Mouse (Mus musculus) hindbrain, embryonic 16.5 days (tissue): Measurements from ENCODE around the gene Cwc22. TPM values are rescaled to one million over a fixed set of nuclear protein-coding genes. Genes with fewer than 3 reads are reported as not detected.

Experiments
- ATAC-seq: fragments of 200-750 bp; cut with Nextera tagmentation; 2 replicates; pipeline ENCODE4 v1.8.0; 2017; ENCODE audit warnings: moderate TSS enrichment, moderate library complexity
- H3K27ac ChIP-seq: fragments of 300-500 bp; sonication (generic); 2 replicates; pipeline ENCODE4 v1.5.1; 2014; ENCODE audit warnings: low read depth, mild to moderate bottlenecking, control low read depth, low read length, moderate library complexity
- H3K27me3 ChIP-seq: fragments of 300-500 bp; sonication (generic); replicated peaks from 2 replicates; pipeline ENCODE4 v1.6.1; 2014; ENCODE audit warnings: low read length; ENCODE audit not compliant: control insufficient read depth, insufficient read depth
- H3K36me3 ChIP-seq: fragments of 300-500 bp; sonication (generic); 2 replicates; pipeline ENCODE4 v1.6.1; 2014; ENCODE audit warnings: mild to moderate bottlenecking, low read length, moderate library complexity, mixed read lengths; ENCODE audit not compliant: control insufficient read depth, insufficient read depth
- H3K4me1 ChIP-seq: fragments of 300-500 bp; sonication (generic); 2 replicates; pipeline ENCODE4 v1.6.1; 2014; ENCODE audit warnings: low read depth, low read length; ENCODE audit not compliant: control insufficient read depth, insufficient read depth
- H3K4me2 ChIP-seq: fragments of 300-500 bp; sonication (generic); 2 replicates; pipeline ENCODE4 v1.6.1; 2014; ENCODE audit warnings: mild to moderate bottlenecking, low read length, control low read depth, moderate library complexity
- H3K4me3 ChIP-seq: fragments of 300-500 bp; sonication (generic); 2 replicates; pipeline ENCODE4 v1.5.1; 2014; ENCODE audit warnings: mild to moderate bottlenecking, low read length, control low read depth, moderate library complexity
- H3K9ac ChIP-seq: fragments of 300-500 bp; sonication (generic); 2 replicates; pipeline ENCODE4 v1.6.1; 2014; ENCODE audit warnings: low read depth, mild to moderate bottlenecking, control low read depth, low read length, moderate library complexity
- H3K9me3 ChIP-seq: fragments of 300-500 bp; sonication (generic); 2 replicates; pipeline ENCODE4 v1.6.1; 2014; ENCODE audit warnings: mild to moderate bottlenecking, low read length, moderate library complexity; ENCODE audit not compliant: control insufficient read depth
- WGBS: fragments of 180-500 bp; shearing (Covaris S2); extraction: QIAGEN DNeasy Blood & Tissue Kit; methylation state at CpG from one replicate; pipeline ENCODE4 v1.1.7; 2014; 5-methylcytosine and 5-hydroxymethylcytosine counted together
- polyA plus RNA-seq: library from polyadenylated mRNA; unstranded; fragments of >200 nt; fragmentation: Nextera tagmentation; extraction: Ambion mirVana; gene quantifications from 2 replicates; pipeline ENCODE4 v1.2.1, GENCODE M21; 2015

The Cwc22 gene
- polyA plus RNA-seq, 1 experiment from 2014 or later = 18.7 TPM

DNA sequence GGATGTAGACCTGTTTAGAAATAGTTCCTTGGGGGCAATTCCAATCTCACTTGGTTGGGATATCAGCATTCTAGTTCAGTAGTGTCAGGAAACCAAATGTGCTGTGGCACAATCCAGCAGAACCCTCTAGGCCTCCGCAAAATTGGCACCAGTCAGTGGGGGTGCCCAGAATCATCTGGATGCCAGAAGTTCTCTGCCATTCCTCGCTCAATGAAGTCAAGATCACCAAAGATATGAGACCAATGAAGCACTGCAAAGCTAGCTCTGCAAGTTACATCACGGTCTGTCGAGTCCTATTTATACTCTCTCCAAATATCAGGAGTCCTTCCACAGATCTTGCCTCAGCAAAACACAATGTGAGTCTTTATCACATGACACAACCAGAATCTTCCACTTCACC is 35.7 kb upstream of the Cwc22 start:
- no peak overlapping the region for H3K4me3 ChIP-seq

DNA sequence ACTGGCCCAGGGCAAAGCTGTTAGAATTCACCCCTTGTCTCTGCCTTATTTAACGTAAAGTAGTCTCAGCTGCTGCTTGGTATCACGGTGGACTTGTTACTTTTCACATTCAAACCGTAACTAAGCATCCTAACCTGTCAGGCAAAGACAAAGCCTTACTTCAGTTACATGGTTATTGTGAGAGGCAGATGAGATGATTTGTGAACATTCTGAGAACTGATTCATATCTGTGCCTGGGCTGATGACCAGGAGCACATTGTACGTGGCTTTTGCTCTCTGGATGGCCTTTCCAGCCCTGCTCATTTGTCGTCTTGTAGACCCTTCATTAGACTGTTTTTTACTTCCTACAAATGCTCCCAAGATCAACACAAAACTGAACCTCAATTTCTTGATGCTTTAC is 34.5 kb upstream of the Cwc22 start:
- Histone ChIP-seq H3K4me1 (no peaks in the 10 kb centered on the region), H3K36me3 (no peaks in the 10 kb centered on the region), H3K4me2 (no peak overlapping the region), H3K9me3 (peaks cover 4% of the 10 kb centered on the region; the same call in 1 of the 2 replicates), H3K4me3 (no peak overlapping the region), H3K27me3 (no peaks in the 10 kb centered on the region), H3K27ac (no peak overlapping the region), H3K9ac (no peak overlapping the region)
- 90% methylated on average over 5 of the region's 5 CpGs for WGBS
- ATAC-seq = no peak

More for the DNA sequence above, 35.7 kb upstream of the Cwc22 start:
- no peak overlapping the region for H3K4me2 ChIP-seq
- no peaks in the 10 kb centered on the region for H3K4me1 ChIP-seq
- no peak for ATAC-seq
- H3K27me3 ChIP-seq = no peaks in the 10 kb centered on the region
- WGBS = 97% methylated on average over 4 of the region's 4 CpGs
- H3K36me3 ChIP-seq = no peaks in the 10 kb centered on the region
- peaks cover 4% of the 10 kb centered on the region; the same call in 1 of the 2 replicates for H3K9me3 ChIP-seq
- H3K27ac ChIP-seq = no peak overlapping the region
- no peak overlapping the region for H3K9ac ChIP-seq

GRCm38 (mm10) chr2:77979519-77979918 is 33.3 kb upstream of the Cwc22 start:
- WGBS = 93% methylated on average over 2 of the region's 2 CpGs
- Histone ChIP-seq H3K27me3 (no peaks in the 10 kb centered on the region), H3K4me1 (no peaks in the 10 kb centered on the region), H3K9me3 (peaks cover 4% of the 10 kb centered on the region; the same call in 1 of the 2 replicates), H3K4me3 (no peak overlapping the region), H3K4me2 (no peak overlapping the region), H3K9ac (no peak overlapping the region), H3K27ac (no peak overlapping the region), H3K36me3 (no peaks in the 10 kb centered on the region)
- ATAC-seq = no peak

- no peak overlapping the region for H3K4me3 ChIP-seq
- no peak overlapping the region for H3K4me2 ChIP-seq
- ATAC-seq = no peak
- no peak overlapping the region for H3K27ac ChIP-seq
- H3K9ac ChIP-seq = no peak overlapping the region
- peaks cover 4% of the 10 kb centered on the region; the same call in 1 of the 2 replicates for H3K9me3 ChIP-seq
- H3K4me1 ChIP-seq = no peaks in the 10 kb centered on the region
- no peaks in the 10 kb centered on the region for H3K27me3 ChIP-seq
- 86% methylated on average over 8 of the region's 8 CpGs for WGBS
- no peaks in the 10 kb centered on the region for H3K36me3 ChIP-seq
Observed at GRCm38 (mm10) chr2:77979081-77979480, 32.9 kb upstream of the Cwc22 start.

DNA sequence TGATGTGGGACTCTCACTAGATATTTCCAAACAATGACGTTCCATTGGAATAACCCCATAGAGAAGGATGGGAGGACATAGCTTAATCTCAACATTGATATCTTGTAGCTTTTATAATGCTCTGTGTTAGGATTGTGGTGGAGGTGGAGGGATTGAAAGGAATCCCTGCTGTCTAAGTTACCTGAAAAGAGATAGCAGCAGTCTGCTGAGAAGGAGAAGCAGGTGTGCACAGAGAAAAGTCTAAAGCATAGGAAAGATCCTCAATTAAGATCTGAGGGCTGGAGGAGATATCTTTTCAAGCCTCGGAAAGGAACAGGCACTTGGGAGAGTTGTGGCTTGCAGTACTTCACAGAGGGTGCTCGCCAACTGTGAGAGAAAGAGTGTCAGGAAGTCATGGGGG is 32.1 kb upstream of the Cwc22 start:
- H3K4me2 ChIP-seq = no peak overlapping the region
- H3K9me3 ChIP-seq = peaks cover 4% of the 10 kb centered on the region; the same call in 1 of the 2 replicates
- WGBS = 89% methylated on average over 3 of the region's 3 CpGs
- H3K36me3 ChIP-seq = no peaks in the 10 kb centered on the region
- no peaks in the 10 kb centered on the region for H3K4me1 ChIP-seq
- H3K9ac ChIP-seq = no peak overlapping the region
- no peaks in the 10 kb centered on the region for H3K27me3 ChIP-seq
- no peak for ATAC-seq
- no peak overlapping the region for H3K27ac ChIP-seq
- no peak overlapping the region for H3K4me3 ChIP-seq

DNA sequence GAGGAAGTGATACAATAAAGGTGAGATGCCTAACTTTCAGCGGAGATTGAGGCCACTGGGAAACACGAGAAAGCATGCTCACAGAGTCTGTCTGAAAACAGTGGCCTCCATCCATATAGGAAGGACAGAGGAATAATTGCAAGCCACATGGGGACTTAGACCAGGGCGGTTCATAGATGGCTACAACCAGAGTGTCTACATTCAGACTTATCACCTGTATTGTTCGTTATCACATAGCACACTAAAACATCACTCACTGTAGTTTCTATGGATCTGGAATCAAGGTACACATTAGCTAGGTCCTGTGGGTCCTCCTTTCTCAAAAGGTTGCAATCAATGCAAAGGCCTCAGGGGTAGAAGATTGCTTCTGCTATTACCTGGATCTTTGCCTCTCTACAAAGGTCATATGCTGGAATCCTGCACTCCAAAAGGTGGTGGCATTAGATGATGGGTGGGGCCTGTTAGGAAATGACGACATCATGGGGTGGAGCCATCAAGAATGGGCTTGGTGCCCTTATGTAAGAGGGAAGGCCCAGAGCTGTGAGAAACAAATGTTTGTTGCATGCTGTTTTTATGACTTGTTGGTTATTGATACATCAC is 30.2 kb upstream of the Cwc22 start:
- WGBS = 90% methylated on average over 5 of the region's 5 CpGs
- H3K4me2 ChIP-seq = no peak overlapping the region
- ATAC-seq = no peak
- no peaks in the 10 kb centered on the region for H3K27me3 ChIP-seq
- no peak overlapping the region for H3K9ac ChIP-seq
- H3K36me3 ChIP-seq = no peaks in the 10 kb centered on the region
- no peak overlapping the region for H3K27ac ChIP-seq
- H3K4me3 ChIP-seq = no peak overlapping the region
- H3K9me3 ChIP-seq = no peaks in the 10 kb centered on the region
- H3K4me1 ChIP-seq = no peaks in the 10 kb centered on the region

- Histone ChIP-seq H3K4me1 (no peaks in the 10 kb centered on the region), H3K4me3 (no peak overlapping the region), H3K4me2 (no peak overlapping the region), H3K27ac (no peak overlapping the region), H3K9ac (no peak overlapping the region), H3K9me3 (no peaks in the 10 kb centered on the region), H3K36me3 (no peaks in the 10 kb centered on the region), H3K27me3 (no peaks in the 10 kb centered on the region)
- no peak for ATAC-seq
- WGBS = 69% methylated on average over 4 of the region's 4 CpGs
Observed at GRCm38 (mm10) chr2:77975606-77976005, 29.4 kb upstream of the Cwc22 start.

DNA sequence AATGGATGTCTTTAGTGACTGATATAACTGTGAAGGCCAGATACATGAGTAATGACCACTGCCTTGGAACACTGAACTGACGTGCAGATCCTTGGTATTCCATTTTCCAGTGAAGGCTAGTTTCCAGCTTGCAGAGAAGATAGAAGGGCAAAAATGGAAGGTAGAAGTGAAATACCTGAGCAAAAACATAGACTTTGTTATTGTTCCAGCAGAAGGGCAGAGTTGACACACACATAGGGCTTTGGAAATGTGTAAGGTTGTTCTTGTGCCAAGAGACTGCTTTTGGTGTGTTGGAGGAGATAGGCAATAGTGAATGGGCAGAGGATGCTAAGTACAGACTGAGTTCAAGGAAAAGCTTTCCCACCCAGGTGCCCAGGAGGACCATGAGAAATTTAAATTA is 28.8 kb upstream of the Cwc22 start:
- Histone ChIP-seq H3K27me3 (no peaks in the 10 kb centered on the region), H3K9ac (no peak overlapping the region), H3K4me3 (no peak overlapping the region), H3K36me3 (no peaks in the 10 kb centered on the region), H3K4me2 (no peak overlapping the region), H3K27ac (no peak overlapping the region), H3K4me1 (no peaks in the 10 kb centered on the region), H3K9me3 (no peaks in the 10 kb centered on the region)
- no peak for ATAC-seq
- WGBS = 89% methylated on average over 1 of the region's 1 CpGs

DNA sequence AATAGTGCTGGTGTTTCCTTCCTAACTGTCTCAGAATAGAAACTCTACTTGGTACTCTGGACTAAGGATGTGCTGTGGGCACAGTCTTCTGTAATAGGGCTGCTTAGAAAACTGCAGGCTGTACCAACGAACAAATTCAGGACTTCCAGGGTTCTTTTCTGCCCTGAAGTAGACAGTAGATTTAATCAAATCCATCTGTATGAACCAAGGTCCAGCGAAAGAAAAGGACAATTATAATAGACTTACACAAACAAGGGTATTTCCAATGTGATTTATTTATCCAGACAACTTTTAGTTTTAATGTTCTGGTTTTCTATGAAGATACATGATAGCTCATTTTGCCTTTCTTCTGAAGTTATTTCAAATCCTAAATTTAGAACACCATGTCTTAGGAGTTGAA is 28.2 kb upstream of the Cwc22 start:
- no peak for ATAC-seq
- H3K4me3 ChIP-seq = no peak overlapping the region
- H3K36me3 ChIP-seq = no peaks in the 10 kb centered on the region
- H3K4me1 ChIP-seq = no peaks in the 10 kb centered on the region
- no peaks in the 10 kb centered on the region for H3K27me3 ChIP-seq
- H3K9ac ChIP-seq = no peak overlapping the region
- no peaks in the 10 kb centered on the region for H3K9me3 ChIP-seq
- no peak overlapping the region for H3K4me2 ChIP-seq
- 79% methylated on average over 2 of the region's 2 CpGs for WGBS
- H3K27ac ChIP-seq = no peak overlapping the region

GRCm38 (mm10) chr2:77973296-77973695 is 27.1 kb upstream of the Cwc22 start:
- Histone ChIP-seq H3K9ac (no peak overlapping the region), H3K9me3 (no peaks in the 10 kb centered on the region), H3K36me3 (no peaks in the 10 kb centered on the region), H3K4me3 (no peak overlapping the region), H3K27me3 (no peaks in the 10 kb centered on the region), H3K4me1 (no peaks in the 10 kb centered on the region), H3K27ac (no peak overlapping the region), H3K4me2 (no peak overlapping the region)
- 80% methylated on average over 2 of the region's 2 CpGs for WGBS
- ATAC-seq = no peak
